Mouse (Mus musculus) right cerebral cortex, adult 2 months (tissue): ENCODE results near the gene Ica1.

ENCODE experiments used
- DNase-seq, 2 experiments: peaks; one replicate each; pipeline ENCODE4 v3.0.0; 2021 to 2022; ENCODE audit warnings: low spot score in 2 of 2

The Ica1 gene

GRCm38 (mm10) chr6:8778296-8778649 lies at the start of gene Ica1:
TSS of gene Ica1 (minus strand) at chr6:8778488.
- DNase-seq, result peak in 1 of 2 experiments; percentile 29

- DNase-seq, result no peak
Observed at GRCm38 (mm10) chr6:8819866-8820265, 41.6 kb upstream of the Ica1 start.

GRCm38 (mm10) chr6:8814332-8815002 lies 36.2 kb upstream of the Ica1 start:
- DNase-seq, result no peak

- DNase-seq, result no peak
Observed at GRCm38 (mm10) chr6:8802561-8803150, 24.4 kb upstream of the Ica1 start.

GRCm38 (mm10) chr6:8792385-8792784 lies 14.1 kb upstream of the Ica1 start:
- DNase-seq, result no peak

GRCm38 (mm10) chr6:8791781-8792180 lies 13.5 kb upstream of the Ica1 start:
- no peak for DNase-seq

GRCm38 (mm10) chr6:8780618-8781017 lies 2.3 kb upstream of the Ica1 start:
- no peak for DNase-seq

- peak; percentile 74 to 78 for DNase-seq
Observed at GRCm38 (mm10) chr6:8777411-8778295, 635 bp downstream of the Ica1 start.

GRCm38 (mm10) chr6:8771539-8771938 lies 6.7 kb downstream of the Ica1 start:
- DNase-seq, result no peak

GRCm38 (mm10) chr6:8770341-8770740 lies 7.9 kb downstream of the Ica1 start:
- DNase-seq, result no peak

GRCm38 (mm10) chr6:8769803-8770202 lies 8.5 kb downstream of the Ica1 start:
- DNase-seq, result no peak

- no peak for DNase-seq
Observed at GRCm38 (mm10) chr6:8766652-8767051, 11.6 kb downstream of the Ica1 start.

- peak in 1 of 2 experiments; percentile 30 for DNase-seq
Observed at GRCm38 (mm10) chr6:8765801-8766200, 12.5 kb downstream of the Ica1 start.

GRCm38 (mm10) chr6:8765064-8765463 lies 13.2 kb downstream of the Ica1 start:
- no peak for DNase-seq

- DNase-seq, result no peak
Observed at GRCm38 (mm10) chr6:8760708-8761294, 17.5 kb downstream of the Ica1 start.

GRCm38 (mm10) chr6:8759901-8760300 lies 18.4 kb downstream of the Ica1 start:
- DNase-seq, result no peak

- no peak for DNase-seq
Observed at GRCm38 (mm10) chr6:8755760-8756276, 22.5 kb downstream of the Ica1 start.

GRCm38 (mm10) chr6:8754486-8754885 lies 23.8 kb downstream of the Ica1 start:
- DNase-seq, result no peak

- DNase-seq, result no peak
Observed at GRCm38 (mm10) chr6:8753723-8754036, 24.6 kb downstream of the Ica1 start.

- no peak for DNase-seq
Observed at GRCm38 (mm10) chr6:8752984-8753722, 25.1 kb downstream of the Ica1 start.

GRCm38 (mm10) chr6:8744886-8745285 lies 33.4 kb downstream of the Ica1 start:
- DNase-seq, result no peak
